Mouse (Mus musculus): Measurements from ENCODE around the gene Nedd1.

GRCm38 (mm10) chr10:92722620-92722988 lies 384 bp upstream of the Nedd1 start:
- TF ChIP-seq POLR2A (IDR thresholded peaks at IDR 0.05; ENCODE audit: borderline replicate concordance, control insufficient read depth, low read depth, low read length) (no peak), CTCF (IDR thresholded peaks at IDR 0.05; ENCODE audit: control insufficient read depth, insufficient read depth, low read length) (no peak)

All from bone marrow, adult 2 months (tissue).